Mouse (Mus musculus): ENCODE data around the gene Dusp18.
A peak's percentile ranks its signal among the peaks of the same experiment; 100 is the strongest.

Dusp18 gene

GRCm38 (mm10) chr11:3930931-3931330 is 35.9 kb downstream of the Dusp18 start:
- DNase-seq: no peak

GRCm38 (mm10) chr11:3931511-3932211 is 36.6 kb downstream of the Dusp18 start, which contains the start of gene Tcn2:
Gene Tcn2 (minus strand): TSS chr11:3932159.
- peak; percentile 88 for DNase-seq

- DNase-seq: no peak
Measured at GRCm38 (mm10) chr11:3933756-3934285, 38.8 kb downstream of the Dusp18 start.

- no peak for DNase-seq
Measured at GRCm38 (mm10) chr11:3935135-3935534, 40.1 kb downstream of the Dusp18 start.

- no peak for DNase-seq
Measured at GRCm38 (mm10) chr11:3936318-3936717, 41.3 kb downstream of the Dusp18 start.

GRCm38 (mm10) chr11:3937321-3937874 is 42.4 kb downstream of the Dusp18 start:
- DNase-seq: no peak

- DNase-seq: no peak
Measured at GRCm38 (mm10) chr11:3941371-3941770, 46.3 kb downstream of the Dusp18 start.

GRCm38 (mm10) chr11:3946386-3946785 is 51.3 kb downstream of the Dusp18 start:
- peak in 1 of 2 experiments; percentile 20 for DNase-seq
